Mouse (Mus musculus) embryo, embryonic 10.5 days (tissue): ENCODE measurements at regions not wholly inside any gene's neighbourhood (a gene's known extent, or its start where the extent isn't known, plus 50 kb on each side); places are given as distances from the start of the nearest gene placed in this dataset.
"Not testable (repeated sequence)": the region's sequence is repeated elsewhere in the genome, so short reads cannot be mapped to it uniquely, and the experiment has no call there.

Experiments
- DNase-seq: peaks from one replicate; pipeline ENCODE4 v3.0.0-alpha.2; 2015; ENCODE audit warnings: low spot score

DNA sequence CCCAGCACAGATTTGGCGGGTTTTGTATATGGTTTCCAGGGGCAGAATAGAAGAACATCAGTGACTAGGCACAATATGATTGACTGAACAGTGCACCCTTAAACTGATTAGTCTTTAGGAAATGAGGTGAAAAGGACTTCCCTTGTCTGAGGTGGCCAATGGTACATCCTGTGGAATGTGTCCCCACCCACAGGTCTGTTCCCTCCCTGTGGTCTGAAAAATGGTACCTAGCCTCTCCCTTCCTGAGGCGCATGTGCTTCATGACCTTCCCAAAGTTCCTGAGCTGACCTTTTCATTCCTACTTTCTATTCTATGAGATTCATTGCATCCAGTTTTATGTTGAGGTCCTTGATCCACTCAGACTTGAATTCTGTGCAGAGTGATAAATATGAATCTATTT, 76.0 kb downstream of the Zfp97 start:
- DNase-seq: not testable (repeated sequence)

DNA sequence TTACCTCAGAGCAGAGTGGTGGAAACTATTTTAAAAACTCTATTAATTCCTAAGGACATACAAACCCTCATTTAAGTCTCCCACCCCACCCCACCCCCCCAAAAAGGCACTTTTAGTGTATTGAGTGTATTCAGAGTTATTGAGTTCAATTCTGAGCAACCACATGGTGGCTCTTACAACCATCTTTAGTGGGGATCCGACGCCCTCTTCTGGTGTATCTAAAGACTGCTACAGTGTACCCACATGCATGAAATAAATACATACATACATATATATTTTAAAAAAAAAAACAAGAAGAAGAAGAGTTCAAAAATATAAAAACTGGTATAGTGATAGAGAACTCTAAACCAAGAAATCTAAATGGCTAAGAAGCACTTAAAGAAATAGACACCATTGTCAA, 107.9 kb downstream of the Zfp97 start:
- DNase-seq: no peak

DNA sequence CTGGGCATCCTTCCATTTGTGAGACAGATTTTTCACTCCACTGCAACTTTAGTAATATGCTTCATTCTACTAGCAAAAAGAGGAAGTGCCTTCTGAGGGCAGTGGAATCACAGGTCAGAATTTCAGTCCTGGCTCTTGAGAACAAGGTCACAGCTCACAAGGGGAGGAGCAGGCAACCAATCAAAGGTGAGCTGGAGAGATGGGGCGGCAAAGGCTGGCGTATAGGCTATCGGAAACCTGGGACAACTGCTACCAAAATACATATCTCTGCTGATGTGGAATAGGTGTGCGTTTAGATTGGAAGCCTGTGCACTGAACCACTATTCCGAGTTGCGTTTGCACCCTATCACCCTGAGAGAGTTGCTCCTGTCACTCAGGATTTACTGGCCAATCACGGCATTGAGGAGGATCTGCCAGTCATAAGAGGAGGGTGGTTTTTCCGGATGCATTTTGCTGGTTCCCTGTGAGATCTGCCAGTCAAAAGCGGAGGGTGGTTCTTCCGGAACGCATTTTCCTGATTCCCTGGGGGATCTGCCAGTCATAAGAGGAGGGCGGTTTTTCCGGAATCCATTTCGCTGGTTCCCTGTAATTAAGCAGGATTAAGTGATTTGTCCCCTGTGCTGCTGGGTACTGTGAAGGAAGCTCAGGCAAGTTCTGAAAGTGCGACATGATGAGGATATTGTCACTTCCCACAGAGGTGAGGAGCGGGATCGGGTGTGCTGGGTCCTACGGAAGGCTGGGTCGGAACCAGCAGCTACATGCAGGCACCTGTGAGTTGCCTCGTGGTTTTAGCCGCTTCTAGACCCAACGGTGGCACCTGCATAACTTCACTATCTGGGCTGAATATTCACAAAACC, 113.3 kb downstream of the Zfp97 start:
- DNase-seq: peak; percentile 97

DNA sequence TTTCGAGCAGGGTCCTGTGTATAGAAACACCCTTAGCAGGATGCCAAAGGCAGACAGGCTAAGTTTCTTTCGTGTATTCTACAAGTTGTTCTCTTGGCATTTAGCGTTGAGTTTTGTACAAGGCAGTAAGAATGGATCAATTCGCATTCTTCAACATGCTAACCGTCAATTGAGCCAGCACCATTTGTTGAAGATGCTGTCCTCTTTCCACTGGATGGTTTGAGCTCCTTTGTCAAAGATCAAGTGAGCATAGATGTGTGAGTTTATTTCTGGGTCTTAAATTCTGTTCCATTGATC, 113.9 kb downstream of the Zfp97 start:
- DNase-seq: peak; percentile 8
